Mouse (Mus musculus) hindbrain, embryonic 15.5 days (tissue): ENCODE measurements at regions not wholly inside any gene's neighbourhood (a gene's known extent, or its start where the extent isn't known, plus 50 kb on each side); places are given as distances from the start of the nearest gene placed in this dataset.

Experiments used
- ATAC-seq: fragments of 200-750 bp; cut with Nextera tagmentation; 2 replicates; pipeline ENCODE4 v1.8.0; 2017; ENCODE audit warnings: low read depth, moderate number of reproducible peaks, moderate TSS enrichment; ENCODE audit not compliant: low FRiP score
- H3K27ac ChIP-seq: fragments of 300-500 bp; sonication (generic); replicated peaks from 2 replicates; pipeline ENCODE4 v1.5.1; 2015; ENCODE audit warnings: mild to moderate bottlenecking, inconsistent platforms
- H3K27me3 ChIP-seq: fragments of 300-500 bp; sonication (generic); 2 replicates; pipeline ENCODE4 v1.6.1; 2015; ENCODE audit warnings: control low read depth, inconsistent platforms
- H3K36me3 ChIP-seq: fragments of 300-500 bp; sonication (generic); 2 replicates; pipeline ENCODE4 v1.6.1; 2015; ENCODE audit warnings: control low read depth, inconsistent platforms
- H3K4me1 ChIP-seq: fragments of 300-500 bp; sonication (generic); replicated peaks from 2 replicates; pipeline ENCODE4 v1.6.1; 2015; ENCODE audit warnings: control low read depth, inconsistent platforms
- H3K4me2 ChIP-seq: fragments of 300-500 bp; sonication (generic); 2 replicates; pipeline ENCODE4 v1.6.1; 2015; ENCODE audit warnings: moderate library complexity, mild to moderate bottlenecking, inconsistent platforms
- H3K4me3 ChIP-seq: fragments of 300-500 bp; sonication (generic); 2 replicates; pipeline ENCODE4 v1.5.1; 2015; ENCODE audit warnings: mild to moderate bottlenecking, inconsistent platforms
- H3K9ac ChIP-seq: fragments of 300-500 bp; sonication (generic); 2 replicates; pipeline ENCODE4 v1.6.1; 2015; ENCODE audit warnings: inconsistent platforms
- H3K9me3 ChIP-seq: fragments of 300-500 bp; sonication (generic); 2 replicates; pipeline ENCODE4 v1.6.1; 2016; ENCODE audit warnings: control low read depth, inconsistent platforms
- WGBS: fragments of 180-500 bp; shearing (Covaris S2); methylation state at CpG from one replicate; pipeline ENCODE4 v1.1.7; 2015; 5-methylcytosine and 5-hydroxymethylcytosine counted together

DNA sequence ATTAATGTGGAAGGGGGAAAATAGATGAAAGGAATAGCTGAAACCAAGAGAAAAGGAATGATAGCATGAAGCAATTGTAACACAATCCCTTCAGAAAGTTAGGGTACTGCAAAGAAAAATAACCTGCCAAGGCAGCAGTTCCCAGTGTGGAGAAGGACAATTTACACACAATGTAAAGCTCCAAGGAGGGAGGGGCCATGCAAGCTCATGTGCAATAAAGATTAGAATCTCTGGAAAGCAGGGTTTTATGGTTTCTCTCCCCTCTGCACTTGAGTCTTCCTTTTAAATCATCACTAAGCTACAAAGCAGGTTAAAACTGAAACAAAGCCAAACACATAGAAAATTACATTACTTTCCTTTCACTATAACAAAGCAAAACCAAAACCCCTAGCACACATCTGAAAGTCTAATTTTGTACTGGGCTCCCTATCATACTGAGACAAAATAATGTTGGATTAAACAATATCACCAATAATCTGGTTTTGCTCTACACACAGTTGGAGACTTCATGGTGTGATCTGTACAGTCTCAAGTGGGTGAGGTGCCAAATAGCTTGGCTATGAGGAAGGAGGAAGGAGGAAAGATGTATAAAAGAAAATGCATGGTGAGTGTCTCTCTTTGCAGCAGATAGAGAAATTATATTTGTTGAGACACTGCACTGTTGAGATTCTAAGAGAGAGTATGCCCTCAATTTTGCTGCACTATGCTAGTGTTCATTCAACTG, 840.9 kb downstream of the Nova1 start:
- H3K4me3 ChIP-seq: no peak overlapping the region
- H3K27me3 ChIP-seq: no peaks in the 10 kb centered on the region
- H3K27ac ChIP-seq: no peak overlapping the region
- H3K4me1 ChIP-seq: no peaks in the 10 kb centered on the region
- H3K9me3 ChIP-seq: no peaks in the 10 kb centered on the region
- H3K4me2 ChIP-seq: no peak overlapping the region
- no peak for ATAC-seq
- no peak overlapping the region for H3K9ac ChIP-seq
- no peaks in the 10 kb centered on the region for H3K36me3 ChIP-seq

GRCm38 (mm10) chr12:45975780-45976179, 842.9 kb downstream of the Nova1 start:
- WGBS: 85% methylated on average over 2 of the region's 2 CpGs
- H3K9me3 ChIP-seq: no peaks in the 10 kb centered on the region

GRCm38 (mm10) chr12:45970472-45970871, 848.3 kb downstream of the Nova1 start:
- Histone ChIP-seq H3K27me3 (no peaks in the 10 kb centered on the region), H3K9me3 (no peaks in the 10 kb centered on the region), H3K4me1 (peaks cover 3% of the 10 kb centered on the region; the same call in 1 of the 2 replicates), H3K36me3 (no peaks in the 10 kb centered on the region), H3K9ac (no peak overlapping the region), H3K27ac (0 out of 2 replicates have a peak overlapping the region, but pooled peaks have one; percentile 15), H3K4me3 (no peak overlapping the region), H3K4me2 (no peak overlapping the region)
- WGBS: 39% methylated on average over 2 of the region's 2 CpGs
- 0 out of 2 replicates have a peak, but pooled peaks have one; percentile 68 for ATAC-seq

More at GRCm38 (mm10) chr12:45975780-45976179, 842.9 kb downstream of the Nova1 start:
- no peaks in the 10 kb centered on the region for H3K27me3 ChIP-seq
- no peaks in the 10 kb centered on the region for H3K4me1 ChIP-seq
- no peak overlapping the region for H3K4me3 ChIP-seq
- H3K9ac ChIP-seq: no peak overlapping the region
- no peak overlapping the region for H3K27ac ChIP-seq
- no peak overlapping the region for H3K4me2 ChIP-seq
- no peaks in the 10 kb centered on the region for H3K36me3 ChIP-seq
- ATAC-seq: no peak

DNA sequence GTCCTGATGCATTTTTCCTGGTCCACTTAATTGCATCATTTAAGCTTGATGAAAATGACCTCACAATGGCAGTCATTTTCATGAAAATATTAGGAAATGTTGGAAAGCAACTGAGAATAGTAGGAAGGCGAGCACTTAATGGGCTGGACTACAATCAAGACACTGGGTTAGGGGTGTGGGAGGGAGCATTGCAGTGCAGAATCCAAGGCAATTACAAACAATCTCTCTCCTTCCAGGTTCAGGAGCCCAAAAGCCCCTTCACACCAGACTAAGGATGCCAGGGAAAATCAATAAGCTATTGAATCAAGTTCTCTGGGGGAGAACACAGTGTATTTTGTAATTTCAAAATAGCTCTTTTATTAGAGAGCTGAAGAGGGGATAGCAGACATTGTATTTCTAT, 848.8 kb downstream of the Nova1 start:
- H3K9ac ChIP-seq: no peak overlapping the region
- H3K27ac ChIP-seq: 0 out of 2 replicates have a peak overlapping the region, but pooled peaks have one; percentile 38
- no peaks in the 10 kb centered on the region for H3K9me3 ChIP-seq
- H3K27me3 ChIP-seq: no peaks in the 10 kb centered on the region
- 62% methylated on average over 1 of the region's 1 CpGs for WGBS
- no peak overlapping the region for H3K4me3 ChIP-seq
- no peaks in the 10 kb centered on the region for H3K36me3 ChIP-seq
- ATAC-seq: no peak
- H3K4me1 ChIP-seq: peaks cover 3% of the 10 kb centered on the region; the same call in 1 of the 2 replicates
- H3K4me2 ChIP-seq: no peak overlapping the region

- WGBS: 75% methylated on average over 2 of the region's 2 CpGs
- no peaks in the 10 kb centered on the region for H3K36me3 ChIP-seq
- H3K27me3 ChIP-seq: no peaks in the 10 kb centered on the region
- no peaks in the 10 kb centered on the region for H3K4me1 ChIP-seq
- no peak overlapping the region for H3K27ac ChIP-seq
- no peaks in the 10 kb centered on the region for H3K9me3 ChIP-seq
- no peak overlapping the region for H3K9ac ChIP-seq
- no peak overlapping the region for H3K4me3 ChIP-seq
- no peak for ATAC-seq
- H3K4me2 ChIP-seq: no peak overlapping the region
These were observed 871.8 kb downstream of the Nova1 start for GRCm38 (mm10) chr12:45946918-45947317.

DNA sequence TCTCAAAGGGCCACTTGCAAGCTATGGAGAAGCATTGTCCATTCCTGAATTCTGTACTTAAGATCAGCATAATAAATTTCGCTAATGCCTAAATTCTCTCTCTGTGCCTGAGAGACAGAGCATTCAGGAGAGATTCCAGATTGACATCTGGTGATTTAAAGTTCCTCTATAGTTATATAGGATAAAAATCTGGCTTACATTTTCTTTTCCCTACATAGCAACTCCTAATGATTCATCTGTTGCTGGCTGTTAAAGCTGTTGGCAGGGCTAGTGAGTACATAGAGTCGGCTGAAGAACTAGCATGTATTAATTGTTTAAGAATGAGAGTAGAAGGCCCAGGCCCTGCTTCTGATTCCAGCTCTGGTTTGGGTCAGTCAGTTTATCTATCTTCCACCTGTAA, 870.0 kb upstream of the Stxbp6 start:
- no peaks in the 10 kb centered on the region for H3K4me1 ChIP-seq
- no peak for ATAC-seq
- H3K27ac ChIP-seq: no peak overlapping the region
- no peaks in the 10 kb centered on the region for H3K9me3 ChIP-seq
- no peak overlapping the region for H3K9ac ChIP-seq
- H3K36me3 ChIP-seq: no peaks in the 10 kb centered on the region
- WGBS: 61% methylated on average over 2 of the region's 2 CpGs
- H3K27me3 ChIP-seq: no peaks in the 10 kb centered on the region
- no peak overlapping the region for H3K4me3 ChIP-seq
- H3K4me2 ChIP-seq: no peak overlapping the region

GRCm38 (mm10) chr12:45942402-45942801, 867.9 kb upstream of the Stxbp6 start:
- H3K9me3 ChIP-seq: no peaks in the 10 kb centered on the region
- no peaks in the 10 kb centered on the region for H3K27me3 ChIP-seq
- no peaks in the 10 kb centered on the region for H3K36me3 ChIP-seq
- no peak overlapping the region for H3K4me3 ChIP-seq
- H3K27ac ChIP-seq: no peak overlapping the region
- 70% methylated on average over 1 of the region's 1 CpGs for WGBS
- H3K4me1 ChIP-seq: no peaks in the 10 kb centered on the region
- ATAC-seq: no peak
- no peak overlapping the region for H3K4me2 ChIP-seq
- H3K9ac ChIP-seq: no peak overlapping the region

DNA sequence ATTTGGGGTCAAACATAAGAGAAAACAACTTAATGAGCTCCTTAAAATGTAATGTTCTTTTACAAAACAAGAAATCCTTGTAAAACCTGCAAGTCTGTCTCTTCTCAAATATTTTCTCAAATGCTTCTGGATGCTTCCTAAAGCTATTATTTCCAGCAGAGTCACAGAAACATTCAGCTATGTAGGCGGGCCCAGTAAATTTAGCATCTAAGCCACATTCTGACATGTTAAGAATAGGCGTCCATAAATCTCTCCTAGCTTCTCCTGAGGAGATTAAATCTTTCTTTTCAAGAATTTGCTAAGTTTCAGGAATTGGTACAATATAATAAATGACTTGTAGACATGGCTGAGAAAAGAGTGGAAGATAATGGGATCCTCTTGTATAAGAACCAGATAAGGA, 858.9 kb upstream of the Stxbp6 start:
- no peak overlapping the region for H3K4me3 ChIP-seq
- H3K9ac ChIP-seq: no peak overlapping the region
- H3K4me1 ChIP-seq: 0 out of 2 replicates have a peak, but pooled peaks cover 8% of the 10 kb centered on the region
- no peak for ATAC-seq
- 73% methylated on average over 2 of the region's 2 CpGs for WGBS
- no peaks in the 10 kb centered on the region for H3K27me3 ChIP-seq
- no peak overlapping the region for H3K27ac ChIP-seq
- H3K36me3 ChIP-seq: no peaks in the 10 kb centered on the region
- no peaks in the 10 kb centered on the region for H3K9me3 ChIP-seq
- H3K4me2 ChIP-seq: no peak overlapping the region

DNA sequence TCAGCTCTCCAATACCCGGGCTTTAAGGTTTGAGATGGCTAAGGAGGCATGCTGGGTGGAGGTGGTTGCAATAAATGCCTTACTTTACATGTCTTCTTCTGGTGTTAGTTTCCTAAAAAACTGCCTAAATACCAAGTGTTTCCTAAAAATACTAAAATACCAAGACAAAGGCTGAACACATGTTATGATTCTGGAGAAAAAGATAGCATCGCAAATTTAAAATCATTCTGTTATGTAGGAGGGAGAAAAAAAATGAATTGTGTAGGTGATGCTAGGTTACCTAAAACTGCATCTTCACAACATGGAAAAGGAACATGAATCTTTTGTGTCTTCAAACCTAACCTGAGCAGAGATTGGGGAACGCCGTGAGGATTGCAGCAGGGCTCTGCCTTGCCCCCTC, 857.7 kb upstream of the Stxbp6 start:
- Histone ChIP-seq H3K27ac (no peak overlapping the region), H3K9me3 (no peaks in the 10 kb centered on the region), H3K4me3 (no peak overlapping the region), H3K27me3 (no peaks in the 10 kb centered on the region), H3K9ac (no peak overlapping the region), H3K4me2 (no peak overlapping the region), H3K36me3 (no peaks in the 10 kb centered on the region), H3K4me1 (0 out of 2 replicates have a peak, but pooled peaks cover 8% of the 10 kb centered on the region)
- no peak for ATAC-seq
- 83% methylated on average over 4 of the region's 4 CpGs for WGBS

GRCm38 (mm10) chr12:45929760-45930150, 855.2 kb upstream of the Stxbp6 start:
- peak; percentile 81 for ATAC-seq
- no peak overlapping the region for H3K4me2 ChIP-seq
- H3K36me3 ChIP-seq: no peaks in the 10 kb centered on the region
- H3K9me3 ChIP-seq: no peaks in the 10 kb centered on the region
- H3K27me3 ChIP-seq: no peaks in the 10 kb centered on the region
- H3K9ac ChIP-seq: no peak overlapping the region
- WGBS: 36% methylated on average over 3 of the region's 3 CpGs
- H3K4me1 ChIP-seq: 0 out of 2 replicates have a peak, but pooled peaks cover 8% of the 10 kb centered on the region
- H3K27ac ChIP-seq: peak overlapping the region; percentile 44; the same call in 1 of the 2 replicates
- no peak overlapping the region for H3K4me3 ChIP-seq

DNA sequence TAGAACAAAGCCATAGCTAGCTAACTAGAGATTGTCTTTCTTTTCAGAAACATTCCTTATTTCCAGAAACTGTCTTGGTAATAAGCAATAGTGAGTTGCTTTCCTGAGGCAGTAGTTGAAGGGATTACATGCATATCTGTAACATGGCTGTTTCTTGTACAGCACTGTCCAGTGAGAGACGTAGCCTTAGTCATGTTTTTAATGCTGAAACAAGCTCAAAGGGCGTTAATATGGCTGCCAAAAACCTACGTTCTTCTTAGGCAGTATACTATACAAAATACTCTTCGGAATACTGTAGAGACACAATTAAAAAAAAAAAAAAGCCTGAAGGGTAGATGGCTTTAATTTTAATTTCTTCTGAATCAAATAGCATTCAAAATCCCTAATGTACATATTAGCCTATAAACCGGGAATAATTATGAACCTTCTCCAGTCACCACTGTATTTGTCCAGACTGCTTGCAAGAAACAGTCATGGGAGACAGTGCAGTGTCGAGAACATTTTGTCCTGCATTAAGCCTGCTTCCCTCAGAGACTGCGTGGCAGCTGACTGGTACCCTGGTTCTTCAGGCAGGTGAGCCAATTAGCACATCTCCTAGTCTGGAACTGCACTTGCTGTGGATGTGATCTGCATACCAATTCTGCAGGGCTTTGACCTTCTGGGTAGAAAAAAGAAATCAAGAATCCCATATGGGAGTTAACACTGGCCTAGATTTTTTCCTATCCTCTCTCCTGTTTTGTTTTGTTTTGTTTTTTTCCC, 854.7 kb upstream of the Stxbp6 start:
- peak overlapping the region; percentile 44 for H3K27ac ChIP-seq
- peak; percentile 76 for ATAC-seq
- no peak overlapping the region for H3K4me2 ChIP-seq
- no peaks in the 10 kb centered on the region for H3K36me3 ChIP-seq
- H3K9me3 ChIP-seq: no peaks in the 10 kb centered on the region
- WGBS: 64% methylated on average over 7 of the region's 7 CpGs
- no peaks in the 10 kb centered on the region for H3K27me3 ChIP-seq
- H3K4me3 ChIP-seq: no peak overlapping the region
- H3K9ac ChIP-seq: no peak overlapping the region
- H3K4me1 ChIP-seq: 0 out of 2 replicates have a peak, but pooled peaks cover 8% of the 10 kb centered on the region
